13 mouse cellular contexts compared by ENCODE assay signal in genomic region chr10:92641032-92641431, GRCm38 (mm10).
DNase-seq lines count a peak whose midpoint lies in the region; TF ChIP-seq lines count a peak whose summit lies in the region.
"Had no signal": no experiment of that assay in that cellular context is flagged by ENCODE, and none has a peak within 500 bp of the region (broad histone marks: within the 10 kb centered on the region; RNA-seq: fewer than 3 reads in every experiment).

No protein-coding gene starts in this region.

- peak; percentile 76 for TF ChIP-seq CTCF in layer of hippocampus, adult 2 months (conservative IDR thresholded peaks at IDR 0.05)

- no peak overlapping the region for H3K27ac ChIP-seq in layer of hippocampus, adult 2 months
- H3K27ac ChIP-seq: forebrain, embryonic 10.5 days had no signal

- peak; percentile 15 to 27 for DNase-seq in cerebellum, postnatal 10 days
- DNase-seq in cerebellum, adult 18-20 months: no peak
- DNase-seq in layer of hippocampus, adult 2 months (ENCODE audit: low spot score in 2 of 2): peak in 1 of 2 experiments; percentile 18
- no peak for DNase-seq in layer of hippocampus, postnatal 14 days (ENCODE audit: low spot score in 2 of 2)
- peak; percentile 38 for DNase-seq in right cerebral cortex, postnatal 14 days
- no peak for DNase-seq in right cerebral cortex, postnatal 36 days (ENCODE audit: low spot score in 2 of 2)
- no peak for DNase-seq in embryo, embryonic 10.5 days (ENCODE audit: low spot score)
- DNase-seq in urinary bladder, postnatal 25 days (ENCODE audit: low spot score): no peak
- DNase-seq: B cell, adult 2 months; heart, postnatal 36 days; kidney, postnatal 4 days; thymus, adult 2 months had no signal

- no peak overlapping the region for H3K4me3 ChIP-seq in layer of hippocampus, adult 2 months
- H3K4me3 ChIP-seq: forebrain, embryonic 10.5 days had no signal

Comparison
In these comparisons a context has a peak if more than half of its experiments do, and no peak if none do; other contexts are left out.
1. DNase-seq: peak in cerebellum, postnatal 10 days (2 of 2) and right cerebral cortex, postnatal 14 days (single experiment); none in cerebellum, adult 18-20 months (0 of 2), layer of hippocampus, postnatal 14 days (0 of 2), right cerebral cortex, postnatal 36 days (0 of 2), embryo, embryonic 10.5 days (single experiment) and urinary bladder, postnatal 25 days (single experiment).